Mouse (Mus musculus): ENCODE data around the gene Prss46. TPM values are rescaled to one million over a fixed set of nuclear protein-coding genes. Genes with fewer than 3 reads are reported as not detected.
"Not testable (repeated sequence)": the region's sequence is repeated elsewhere in the genome, so short reads cannot be mapped to it uniquely, and the experiment has no call there.

Gene Prss46
- total RNA-seq (2021) = not detected
- long read RNA-seq, experiment 1 = 0 reads
- long read RNA-seq, experiment 2 = 0 reads

GRCm38 (mm10) chr9:110844206-110844605 lies at the start of gene Prss46:
Gene Prss46, plus strand, starts transcription at chr9:110844506.
- Histone ChIP-seq H3K4me3 (no peak within 1 kb of the TSS), H3K27ac (no peak within 1 kb of the TSS)
- TF ChIP-seq CTCF (conservative IDR thresholded peaks at IDR 0.05) = no peak
- no peak for DNase-seq (ENCODE audit: low spot score in 2 of 2)

GRCm38 (mm10) chr9:110797013-110797412 lies 47.3 kb upstream of the Prss46 start:
- DNase-seq (ENCODE audit: low spot score in 2 of 2) = no peak
- no peak for TF ChIP-seq CTCF (conservative IDR thresholded peaks at IDR 0.05)
- H3K4me3 ChIP-seq = no peak overlapping the region
- H3K27ac ChIP-seq = no peak overlapping the region

GRCm38 (mm10) chr9:110797866-110798265 lies 46.4 kb upstream of the Prss46 start, which contains the start of gene Prss42:
Gene Prss42, plus strand, starts transcription at chr9:110798166.
- no peak for DNase-seq (ENCODE audit: low spot score in 2 of 2)
- Histone ChIP-seq H3K27ac (no peak within 1 kb of the TSS), H3K4me3 (no peak within 1 kb of the TSS)
- no peak for TF ChIP-seq CTCF (conservative IDR thresholded peaks at IDR 0.05)

- no peak overlapping the region for H3K4me3 ChIP-seq
- H3K27ac ChIP-seq = no peak overlapping the region
- no peak for DNase-seq (ENCODE audit: low spot score in 2 of 2)
- TF ChIP-seq CTCF (conservative IDR thresholded peaks at IDR 0.05) = no peak
Observed at GRCm38 (mm10) chr9:110800834-110801479, 43.3 kb upstream of the Prss46 start.

GRCm38 (mm10) chr9:110803294-110803693 lies 41.0 kb upstream of the Prss46 start:
- Histone ChIP-seq H3K27ac (no peak overlapping the region), H3K4me3 (no peak overlapping the region)
- no peak for DNase-seq (ENCODE audit: low spot score in 2 of 2)
- no peak for TF ChIP-seq CTCF (conservative IDR thresholded peaks at IDR 0.05)

- no peak overlapping the region for H3K27ac ChIP-seq
- no peak for DNase-seq (ENCODE audit: low spot score in 2 of 2)
- no peak overlapping the region for H3K4me3 ChIP-seq
- no peak for TF ChIP-seq CTCF (conservative IDR thresholded peaks at IDR 0.05)
Observed at GRCm38 (mm10) chr9:110810051-110810450, 34.3 kb upstream of the Prss46 start.

- no peak for DNase-seq (ENCODE audit: low spot score in 2 of 2)
- no peak for TF ChIP-seq CTCF (conservative IDR thresholded peaks at IDR 0.05)
- no peak within 1 kb of the TSS for H3K4me3 ChIP-seq
- H3K27ac ChIP-seq = no peak within 1 kb of the TSS
Observed at GRCm38 (mm10) chr9:110813789-110814188, 30.5 kb upstream of the Prss46 start, which contains the start of gene Prss44. Gene Prss44, plus strand, starts transcription at chr9:110813994.

- DNase-seq (ENCODE audit: low spot score in 2 of 2); H3K27ac ChIP-seq; H3K4me3 ChIP-seq: not testable (repeated sequence)
Observed at GRCm38 (mm10) chr9:110820546-110820945, 23.8 kb upstream of the Prss46 start.

GRCm38 (mm10) chr9:110821436-110821835 lies 22.9 kb upstream of the Prss46 start:
- Histone ChIP-seq H3K27ac (no peak overlapping the region), H3K4me3 (no peak overlapping the region)
- DNase-seq (ENCODE audit: low spot score in 2 of 2) = no peak
- no peak for TF ChIP-seq CTCF (conservative IDR thresholded peaks at IDR 0.05)

- DNase-seq (ENCODE audit: low spot score in 2 of 2) = no peak
- TF ChIP-seq CTCF (conservative IDR thresholded peaks at IDR 0.05) = no peak
- H3K4me3 ChIP-seq = no peak overlapping the region
- no peak overlapping the region for H3K27ac ChIP-seq
Observed at GRCm38 (mm10) chr9:110825426-110825825, 18.9 kb upstream of the Prss46 start.

GRCm38 (mm10) chr9:110825832-110826231 lies 18.5 kb upstream of the Prss46 start:
- H3K4me3 ChIP-seq = no peak overlapping the region
- no peak overlapping the region for H3K27ac ChIP-seq
- no peak for DNase-seq (ENCODE audit: low spot score in 2 of 2)
- no peak for TF ChIP-seq CTCF (conservative IDR thresholded peaks at IDR 0.05)

GRCm38 (mm10) chr9:110826390-110826789 lies 17.9 kb upstream of the Prss46 start, which contains the start of gene Prss43:
Gene Prss43, plus strand, starts transcription at chr9:110826690.
- H3K4me3 ChIP-seq = no peak within 1 kb of the TSS
- no peak within 1 kb of the TSS for H3K27ac ChIP-seq
- DNase-seq (ENCODE audit: low spot score in 2 of 2) = no peak
- no peak for TF ChIP-seq CTCF (conservative IDR thresholded peaks at IDR 0.05)

GRCm38 (mm10) chr9:110833021-110833420 lies 11.3 kb upstream of the Prss46 start:
- H3K27ac ChIP-seq = no peak overlapping the region
- DNase-seq (ENCODE audit: low spot score in 2 of 2) = no peak
- H3K4me3 ChIP-seq = no peak overlapping the region
- TF ChIP-seq CTCF (conservative IDR thresholded peaks at IDR 0.05) = no peak

GRCm38 (mm10) chr9:110834411-110834810 lies 9.9 kb upstream of the Prss46 start, which contains the start of gene Prss45:
Gene Prss45, plus strand, starts transcription at chr9:110834588.
- no peak for TF ChIP-seq CTCF (conservative IDR thresholded peaks at IDR 0.05)
- Histone ChIP-seq H3K27ac (no peak within 1 kb of the TSS), H3K4me3 (no peak within 1 kb of the TSS)
- no peak for DNase-seq (ENCODE audit: low spot score in 2 of 2)

All from layer of hippocampus, adult 2 months (tissue).